Mouse (Mus musculus) C2C12 (cell line): ENCODE data around the gene Grip2. TPM values are rescaled to one million over a fixed set of nuclear protein-coding genes. Genes with fewer than 3 reads are reported as not detected.
A peak's percentile ranks its signal among the peaks of the same experiment; 100 is the strongest.

Experiments used
- H3K27me3 ChIP-seq: one replicate; pipeline ENCODE4 v1.6.1; 2011; ENCODE audit not compliant: control insufficient read depth, insufficient read depth, insufficient read length
- H3K36me3 ChIP-seq: one replicate; pipeline ENCODE4 v1.6.1; 2011; ENCODE audit not compliant: control insufficient read depth, insufficient read depth
- H3K4me3 ChIP-seq: one replicate; pipeline ENCODE4 v1.5.1; 2011; ENCODE audit warnings: mild to moderate bottlenecking, control low read depth; ENCODE audit not compliant: poor library complexity, insufficient read depth, severe bottlenecking
- H3K79me2 ChIP-seq: one replicate; pipeline ENCODE4 v1.6.1; 2011; ENCODE audit not compliant: control insufficient read depth, insufficient read depth
- H3K79me3 ChIP-seq: one replicate; pipeline ENCODE4 v1.6.1; 2011; ENCODE audit warnings: low read depth, control low read depth
- H3ac ChIP-seq: one replicate; pipeline ENCODE3; 2011; ENCODE audit warnings: low read depth; ENCODE audit not compliant: control insufficient read depth, insufficient read length
- CEBPB ChIP-seq: IDR thresholded peaks from one replicate; pipeline ENCODE4 v1.6.1; 2011; ENCODE audit warnings: low read depth, mild to moderate bottlenecking, control low read depth, moderate library complexity
- CTCF ChIP-seq: IDR thresholded peaks from one replicate; pipeline ENCODE4 v1.5.1; 2011; ENCODE audit not compliant: control insufficient read depth, insufficient read depth, insufficient read length
- FOSL1 ChIP-seq: IDR thresholded peaks from one replicate; pipeline ENCODE4 v1.8.0; 2011; ENCODE audit warnings: mild to moderate bottlenecking, low read length; ENCODE audit not compliant: poor library complexity, insufficient read depth, severe bottlenecking
- MAX ChIP-seq: IDR thresholded peaks from one replicate; pipeline ENCODE4 v1.6.1; 2011; ENCODE audit warnings: mild to moderate bottlenecking, control low read depth
- MYOD1 ChIP-seq: IDR thresholded peaks from one replicate; pipeline ENCODE4 v1.6.1; 2011; ENCODE audit warnings: low read depth; ENCODE audit not compliant: control insufficient read depth, insufficient read length
- MYOG ChIP-seq: IDR thresholded peaks from one replicate; pipeline ENCODE4 v1.6.1; 2011; ENCODE audit not compliant: control insufficient read depth, insufficient read length; ENCODE audit errors: extremely low read depth
- USF1 ChIP-seq: IDR thresholded peaks from one replicate; pipeline ENCODE4 v1.6.1; 2011; ENCODE audit warnings: low read depth, mild to moderate bottlenecking, control low read depth, moderate library complexity
- polyA plus RNA-seq: library from polyadenylated mRNA; unstranded; fragments of >200 nt; fragmentation: generic; extraction: Trizol; gene quantifications from one replicate; pipeline ENCODE4 v1.2.1, GENCODE M21; 2012; ENCODE audit warnings: missing spikeins

Grip2 gene
- polyA plus RNA-seq, 1 experiment = 0.02 TPM

GRCm38 (mm10) chr6:91788311-91788798 lies 38.7 kb downstream of the Grip2 start:
- no peaks in the 10 kb centered on the region for H3K79me2 ChIP-seq
- no peaks in the 10 kb centered on the region for H3K36me3 ChIP-seq
- no peaks in the 10 kb centered on the region for H3K79me3 ChIP-seq
- no peak overlapping the region for H3ac ChIP-seq
- no peak overlapping the region for H3K4me3 ChIP-seq
- TF ChIP-seq FOSL1 (no peak), CEBPB (no peak), USF1 (no peak), MYOD1 (no peak), MAX (no peak), CTCF (no peak), MYOG (no peak)
- peaks cover 79% of the 10 kb centered on the region for H3K27me3 ChIP-seq

DNA sequence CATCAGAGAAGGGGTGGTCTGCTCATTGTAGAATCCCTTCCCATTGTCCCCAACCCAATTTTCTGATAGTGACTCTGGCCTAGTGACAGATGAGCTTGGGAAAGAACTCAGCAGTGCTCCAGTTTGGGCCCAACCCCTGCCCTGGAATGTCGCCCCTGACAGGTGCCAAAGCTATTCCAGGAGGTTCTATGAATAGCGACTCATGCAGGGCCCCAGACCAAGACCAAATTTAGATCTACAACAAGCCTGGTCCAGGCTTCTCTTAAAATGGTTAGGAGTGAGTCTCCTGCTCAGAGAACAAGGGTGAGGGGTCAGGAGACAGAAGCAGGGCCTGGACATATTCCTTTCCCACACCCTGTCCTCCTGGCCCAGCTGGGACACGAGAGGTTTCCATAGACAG lies 42.0 kb downstream of the Grip2 start:
- no peaks in the 10 kb centered on the region for H3K79me3 ChIP-seq
- peaks cover 86% of the 10 kb centered on the region for H3K27me3 ChIP-seq
- H3ac ChIP-seq = no peak overlapping the region
- no peaks in the 10 kb centered on the region for H3K79me2 ChIP-seq
- no peak for TF ChIP-seq CEBPB
- no peaks in the 10 kb centered on the region for H3K36me3 ChIP-seq
- H3K4me3 ChIP-seq = no peak overlapping the region

DNA sequence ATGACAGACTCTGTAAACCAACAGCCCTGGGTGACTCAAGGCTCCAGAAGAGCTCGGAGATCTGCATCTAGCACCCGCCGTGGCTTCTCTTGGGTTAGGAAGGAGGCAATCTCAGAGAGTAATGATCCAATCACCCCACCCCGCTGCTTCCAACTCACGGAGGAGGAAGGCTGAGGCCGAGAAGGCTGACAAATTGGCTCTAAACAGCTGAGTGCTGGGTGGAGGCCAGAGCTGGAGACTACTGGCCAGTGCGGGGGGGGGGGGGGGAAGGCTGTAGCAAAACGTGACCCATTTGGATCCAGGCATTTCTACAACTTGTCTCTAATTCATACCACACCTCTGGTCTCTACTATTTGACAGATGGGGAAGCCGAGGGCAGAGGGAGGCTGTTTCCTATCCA lies 47.8 kb downstream of the Grip2 start:
- Histone ChIP-seq H3K79me3 (no peaks in the 10 kb centered on the region), H3K36me3 (no peaks in the 10 kb centered on the region), H3K27me3 (peaks cover 92% of the 10 kb centered on the region), H3K79me2 (no peaks in the 10 kb centered on the region), H3ac (no peak overlapping the region), H3K4me3 (no peak overlapping the region)
- TF ChIP-seq MYOD1 (no peak), MAX (no peak), MYOG (no peak), FOSL1 (no peak), CTCF (no peak)

DNA sequence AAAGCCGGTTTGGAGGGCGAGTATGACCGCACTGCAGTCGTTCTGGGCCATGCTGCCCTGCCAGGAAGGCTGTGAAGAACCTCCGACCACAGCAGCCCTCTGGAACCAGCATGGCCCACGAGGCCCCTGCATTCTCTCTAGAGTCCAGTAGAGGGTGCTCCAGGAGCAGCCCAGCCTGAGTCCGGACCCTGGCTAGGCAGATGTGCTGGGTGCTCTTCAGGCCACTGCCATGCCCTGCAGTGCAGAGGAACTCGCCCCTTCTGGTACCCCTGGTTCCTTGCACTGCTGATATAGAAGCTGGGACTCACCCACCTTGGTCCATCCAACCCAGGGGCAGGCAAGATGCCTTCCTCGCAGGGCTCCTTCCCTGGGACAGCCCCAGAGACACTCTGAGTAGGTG lies 50.5 kb downstream of the Grip2 start:
- H3K27me3 ChIP-seq = peaks cover 88% of the 10 kb centered on the region
- peak; percentile 61 for TF ChIP-seq MAX
- no peak for TF ChIP-seq CEBPB
- peak; percentile 91 for TF ChIP-seq CTCF
- no peak for TF ChIP-seq USF1
- TF ChIP-seq MYOG = no peak
- TF ChIP-seq MYOD1 = no peak
- TF ChIP-seq FOSL1 = no peak
- no peaks in the 10 kb centered on the region for H3K79me3 ChIP-seq
- no peak overlapping the region for H3ac ChIP-seq
- H3K79me2 ChIP-seq = no peaks in the 10 kb centered on the region
- no peak overlapping the region for H3K4me3 ChIP-seq
- no peaks in the 10 kb centered on the region for H3K36me3 ChIP-seq

GRCm38 (mm10) chr6:91773951-91774350 lies 53.1 kb downstream of the Grip2 start:
- Histone ChIP-seq H3K36me3 (no peaks in the 10 kb centered on the region), H3K79me3 (no peaks in the 10 kb centered on the region), H3ac (no peak overlapping the region), H3K79me2 (no peaks in the 10 kb centered on the region), H3K27me3 (peaks cover 63% of the 10 kb centered on the region), H3K4me3 (no peak overlapping the region)
- no peak for TF ChIP-seq FOSL1
- no peak for TF ChIP-seq MYOD1
- TF ChIP-seq CTCF = no peak
- no peak for TF ChIP-seq USF1
- TF ChIP-seq MAX = no peak
- no peak for TF ChIP-seq MYOG

DNA sequence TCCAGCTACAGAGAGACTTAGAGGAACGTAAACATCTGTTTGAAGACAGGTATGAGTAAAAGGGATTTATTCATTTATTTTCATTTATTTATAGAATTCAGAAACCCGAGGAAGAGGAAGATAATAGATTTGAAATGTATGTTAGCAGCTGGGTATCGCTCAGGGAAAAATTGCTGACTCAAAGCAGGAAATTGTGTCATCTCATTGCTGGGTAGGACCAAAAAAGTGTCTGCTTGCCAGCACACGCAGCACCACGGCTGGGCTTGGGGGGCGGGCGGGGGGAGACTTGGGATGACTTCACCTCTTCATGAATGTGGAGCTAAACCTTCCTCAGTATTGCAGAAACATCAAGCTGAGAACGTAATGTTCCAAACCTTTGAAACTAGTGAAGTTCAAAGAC lies 59.5 kb downstream of the Grip2 start:
- Histone ChIP-seq H3K4me3 (no peak overlapping the region), H3ac (no peak overlapping the region), H3K79me2 (no peaks in the 10 kb centered on the region), H3K27me3 (peaks cover 8% of the 10 kb centered on the region), H3K79me3 (no peaks in the 10 kb centered on the region), H3K36me3 (no peaks in the 10 kb centered on the region)
- TF ChIP-seq FOSL1 (no peak), MYOD1 (no peak), CEBPB (no peak), MYOG (no peak), USF1 (no peak), MAX (no peak), CTCF (no peak)
